Mouse (Mus musculus): ENCODE results near the gene Celf6. TPM values are rescaled to one million over a fixed set of nuclear protein-coding genes. Genes with fewer than 3 reads are reported as not detected.

The Celf6 gene
- polyA plus RNA-seq, 1 experiment from 2014 or later, result 0.05 TPM

DNA sequence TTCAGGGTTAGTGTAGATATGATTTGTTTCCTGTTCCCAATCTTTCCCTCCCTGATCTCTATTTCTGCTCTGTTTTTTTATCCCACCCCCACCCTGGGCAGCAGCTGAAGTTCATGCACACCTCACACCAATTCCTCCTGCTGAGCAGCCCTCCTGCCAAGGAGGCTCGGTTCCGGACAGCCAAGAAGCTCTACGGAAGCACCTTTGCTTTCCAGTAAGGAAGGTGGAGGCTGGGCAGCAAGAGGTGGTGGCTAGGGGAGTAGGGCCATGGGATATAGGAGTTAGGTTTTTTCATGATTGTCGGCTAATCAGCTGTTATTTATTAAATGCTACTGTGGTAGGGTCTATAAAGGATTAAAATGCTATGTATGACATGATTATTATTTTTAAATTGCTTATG, 62.2 kb downstream of the Celf6 start:
- Histone ChIP-seq H3K4me3 (ENCODE audit: low read depth, low read length) (no peak overlapping the region), H3K27ac (ENCODE audit: low read length) (no peak overlapping the region), H3K4me2 (ENCODE audit: low read depth, low read length) (no peak overlapping the region), H3K4me1 (ENCODE audit: control insufficient read depth, low read depth, low read length) (no peaks in the 10 kb centered on the region; the same call in 1 of the 2 replicates), H3K27me3 (ENCODE audit: control insufficient read depth, insufficient read depth, low read depth, low read length) (no peaks in the 10 kb centered on the region), H3K9ac (ENCODE audit: low read depth, low read length) (no peak overlapping the region), H3K9me3 (replicated peaks; ENCODE audit: control insufficient read depth, low read length) (no peaks in the 10 kb centered on the region), H3K36me3 (ENCODE audit: control insufficient read depth, insufficient read depth) (no peaks in the 10 kb centered on the region)
- ATAC-seq (ENCODE audit: low read depth), result no peak
- WGBS (ENCODE audit: insufficient replicate concordance), result 78% methylated on average over 4 of the region's 4 CpGs

GRCm38 (mm10) chr9:59641320-59641719, 63.6 kb downstream of the Celf6 start:
- no peak for ATAC-seq (ENCODE audit: low read depth)
- no peaks in the 10 kb centered on the region for H3K27me3 ChIP-seq (ENCODE audit: control insufficient read depth, insufficient read depth, low read depth, low read length)
- no peak overlapping the region for H3K27ac ChIP-seq (ENCODE audit: low read length)
- H3K4me3 ChIP-seq (ENCODE audit: low read depth, low read length), result no peak overlapping the region
- no peaks in the 10 kb centered on the region for H3K36me3 ChIP-seq (ENCODE audit: control insufficient read depth, insufficient read depth)
- no peaks in the 10 kb centered on the region; the same call in 1 of the 2 replicates for H3K4me1 ChIP-seq (ENCODE audit: control insufficient read depth, low read depth, low read length)
- no peak overlapping the region for H3K9ac ChIP-seq (ENCODE audit: low read depth, low read length)
- H3K4me2 ChIP-seq (ENCODE audit: low read depth, low read length), result no peak overlapping the region
- no peaks in the 10 kb centered on the region for H3K9me3 ChIP-seq (replicated peaks; ENCODE audit: control insufficient read depth, low read length)
- WGBS (ENCODE audit: insufficient replicate concordance), result 70% methylated on average over 2 of the region's 2 CpGs

DNA sequence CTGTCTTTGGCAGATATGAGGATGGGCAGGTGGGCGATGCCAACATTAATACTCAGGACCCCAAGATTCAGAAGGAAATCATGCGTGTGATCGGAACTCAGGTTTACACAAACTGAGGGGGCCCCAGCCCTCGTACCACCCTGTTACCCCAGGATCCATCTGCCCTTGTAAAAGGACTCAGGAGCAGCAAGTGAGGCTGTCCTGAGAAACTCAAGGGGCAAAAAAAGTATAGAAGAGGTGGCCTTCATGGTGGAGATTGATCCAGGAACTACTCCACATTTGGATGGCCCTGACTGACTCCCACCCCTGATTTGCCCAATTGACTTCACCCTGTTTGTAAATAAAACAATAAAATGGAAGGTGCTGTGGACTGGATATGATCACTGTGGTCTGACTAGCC, 72.2 kb downstream of the Celf6 start:
- Histone ChIP-seq H3K9ac (ENCODE audit: low read depth, low read length) (no peak overlapping the region), H3K27ac (ENCODE audit: low read length) (no peak overlapping the region), H3K4me1 (ENCODE audit: control insufficient read depth, low read depth, low read length) (peaks cover 7% of the 10 kb centered on the region), H3K4me2 (ENCODE audit: low read depth, low read length) (no peak overlapping the region), H3K27me3 (ENCODE audit: control insufficient read depth, insufficient read depth, low read depth, low read length) (peaks cover 15% of the 10 kb centered on the region), H3K4me3 (ENCODE audit: low read depth, low read length) (no peak overlapping the region), H3K36me3 (ENCODE audit: control insufficient read depth, insufficient read depth) (no peaks in the 10 kb centered on the region), H3K9me3 (replicated peaks; ENCODE audit: control insufficient read depth, low read length) (no peaks in the 10 kb centered on the region)
- 74% methylated on average over 4 of the region's 4 CpGs for WGBS (ENCODE audit: insufficient replicate concordance)
- ATAC-seq (ENCODE audit: low read depth), result no peak

GRCm38 (mm10) chr9:59653371-59653770, 75.7 kb downstream of the Celf6 start:
- peaks cover 43% of the 10 kb centered on the region for H3K27me3 ChIP-seq (ENCODE audit: control insufficient read depth, insufficient read depth, low read depth, low read length)
- H3K4me2 ChIP-seq (ENCODE audit: low read depth, low read length), result no peak overlapping the region
- H3K4me3 ChIP-seq (ENCODE audit: low read depth, low read length), result no peak overlapping the region
- H3K36me3 ChIP-seq (ENCODE audit: control insufficient read depth, insufficient read depth), result no peaks in the 10 kb centered on the region
- peaks cover 19% of the 10 kb centered on the region for H3K4me1 ChIP-seq (ENCODE audit: control insufficient read depth, low read depth, low read length)
- H3K9me3 ChIP-seq (replicated peaks; ENCODE audit: control insufficient read depth, low read length), result no peaks in the 10 kb centered on the region
- no peak overlapping the region for H3K9ac ChIP-seq (ENCODE audit: low read depth, low read length)
- no peak overlapping the region for H3K27ac ChIP-seq (ENCODE audit: low read length)
- no peak for ATAC-seq (ENCODE audit: low read depth)
- 4% methylated on average over 3 of the region's 3 CpGs for whole genome bisulfite sequencing (ENCODE audit: insufficient replicate concordance)

- peaks cover 19% of the 10 kb centered on the region for H3K4me1 ChIP-seq (ENCODE audit: control insufficient read depth, low read depth, low read length)
Observed at GRCm38 (mm10) chr9:59654450-59654983, 76.8 kb downstream of the Celf6 start.

GRCm38 (mm10) chr9:59655958-59656634, 78.4 kb downstream of the Celf6 start, which contains the start of gene Pkm:
TSS of gene Pkm (plus strand) at chr9:59656368.
- peak within 1 kb of the TSS; percentile 48 for H3K9ac ChIP-seq (ENCODE audit: low read depth, low read length)
- peak within 1 kb of the TSS; percentile 65 for H3K4me3 ChIP-seq (ENCODE audit: low read depth, low read length)
- peak; percentile 83 for ATAC-seq (ENCODE audit: low read depth)
- H3K27me3 ChIP-seq (ENCODE audit: control insufficient read depth, insufficient read depth, low read depth, low read length), result peaks cover 58% of the 10 kb centered on the region
- WGBS (ENCODE audit: insufficient replicate concordance), result under 1% methylated on average over 46 of the region's 46 CpGs
- H3K36me3 ChIP-seq (ENCODE audit: control insufficient read depth, insufficient read depth), result no peaks in the 10 kb centered on the region
- no peaks in the 10 kb centered on the region for H3K9me3 ChIP-seq (replicated peaks; ENCODE audit: control insufficient read depth, low read length)
- H3K4me2 ChIP-seq (ENCODE audit: low read depth, low read length), result peak within 1 kb of the TSS; percentile 79
- peaks cover 21% of the 10 kb centered on the region for H3K4me1 ChIP-seq (ENCODE audit: control insufficient read depth, low read depth, low read length)
- H3K27ac ChIP-seq (ENCODE audit: low read length), result peak within 1 kb of the TSS; percentile 78

More at GRCm38 (mm10) chr9:59654450-59654983, 76.8 kb downstream of the Celf6 start:
- Histone ChIP-seq H3K4me2 (ENCODE audit: low read depth, low read length) (no peak overlapping the region), H3K4me3 (ENCODE audit: low read depth, low read length) (no peak overlapping the region), H3K36me3 (ENCODE audit: control insufficient read depth, insufficient read depth) (no peaks in the 10 kb centered on the region), H3K9ac (ENCODE audit: low read depth, low read length) (no peak overlapping the region), H3K27ac (ENCODE audit: low read length) (no peak overlapping the region), H3K27me3 (ENCODE audit: control insufficient read depth, insufficient read depth, low read depth, low read length) (peaks cover 54% of the 10 kb centered on the region), H3K9me3 (replicated peaks; ENCODE audit: control insufficient read depth, low read length) (no peaks in the 10 kb centered on the region)
- no peak for ATAC-seq (ENCODE audit: low read depth)
- 53% methylated on average over 2 of the region's 2 CpGs for WGBS (ENCODE audit: insufficient replicate concordance)

Other genes with a start within 250 kb of the Celf6 start
- 1.4 and 1.5 TPM in 2 replicates for gene Bbs4, start 224.4 kb upstream of the Celf6 start, polyA plus RNA-seq (2015; fragmentation: Nextera tagmentation; extraction: Ambion mirVana)
- gene Arih1, start 91.3 kb upstream of the Celf6 start, polyA plus RNA-seq (2015; fragmentation: Nextera tagmentation; extraction: Ambion mirVana), result 4.3 and 5.8 TPM in 2 replicates
- gene Hexa, start 38.4 kb upstream of the Celf6 start, polyA plus RNA-seq (2015; fragmentation: Nextera tagmentation; extraction: Ambion mirVana), result 35.4 and 38.7 TPM in 2 replicates
- not detected in 2 replicates for gene Tmem202, start 38.1 kb upstream of the Celf6 start, polyA plus RNA-seq (2015; fragmentation: Nextera tagmentation; extraction: Ambion mirVana)
- gene Parp6, start 39.4 kb downstream of the Celf6 start, polyA plus RNA-seq (2015; fragmentation: Nextera tagmentation; extraction: Ambion mirVana), result 3.5 and 4.3 TPM in 2 replicates
- gene Pkm, start 78.5 kb downstream of the Celf6 start, polyA plus RNA-seq (2015; fragmentation: Nextera tagmentation; extraction: Ambion mirVana), result 152 and 158 TPM in 2 replicates
- gene Gramd2, start 102.2 kb downstream of the Celf6 start, polyA plus RNA-seq (2015; fragmentation: Nextera tagmentation; extraction: Ambion mirVana), result 0.25 and 0.27 TPM in 2 replicates
- gene Senp8, start 172.8 kb downstream of the Celf6 start, polyA plus RNA-seq (2015; fragmentation: Nextera tagmentation; extraction: Ambion mirVana), result 3.2 and 3.6 TPM in 2 replicates
- 3.1 and 3.4 TPM in 2 replicates for gene Myo9a, start 173.0 kb downstream of the Celf6 start, polyA plus RNA-seq (2015; fragmentation: Nextera tagmentation; extraction: Ambion mirVana)

Measured in liver, embryonic 16.5 days (tissue).